Mouse (Mus musculus) common myeloid progenitor, adult 5-6 weeks (primary cell): ENCODE data around the gene Jak2. TPM values are rescaled to one million over a fixed set of nuclear protein-coding genes. Genes with fewer than 3 reads are reported as not detected.

ENCODE experiments used
- ATAC-seq: replicated peaks from 2 replicates; pipeline ENCODE4 v1.8.0; 2016; ENCODE audit warnings: low read depth, mild to moderate bottlenecking, moderate TSS enrichment, inconsistent platforms; ENCODE audit not compliant: poor library complexity, severe bottlenecking
- total RNA-seq: library from RNA; stranded (forward); fragments of 200-1000, 187-1606 nt; gene quantifications from 2 replicates; pipeline ENCODE4 v1.2.3, GENCODE M21; 2017

Jak2 gene
- total RNA-seq, 1 experiment from 2014 or later, result 70.8 TPM

DNA sequence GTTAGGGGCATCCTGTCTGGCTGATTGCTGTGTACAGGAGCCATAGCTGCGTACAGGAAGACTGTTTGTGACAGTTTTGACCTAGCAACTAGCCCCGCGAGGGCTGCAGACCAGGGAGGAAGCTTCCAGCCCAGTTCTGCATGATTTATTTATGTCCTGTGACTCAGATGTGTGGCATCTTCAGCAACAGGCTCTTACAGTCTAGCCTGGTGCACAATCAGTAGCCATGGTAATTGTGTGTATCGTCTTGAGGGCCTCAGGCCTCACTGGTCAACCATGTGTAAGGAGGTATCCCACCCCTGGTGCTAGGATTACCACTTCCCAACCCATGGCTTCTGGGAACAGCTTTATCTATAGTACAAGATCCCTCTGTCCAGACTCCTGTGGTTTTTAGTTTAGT is 40.9 kb downstream of the Jak2 start:
- no peak for ATAC-seq

DNA sequence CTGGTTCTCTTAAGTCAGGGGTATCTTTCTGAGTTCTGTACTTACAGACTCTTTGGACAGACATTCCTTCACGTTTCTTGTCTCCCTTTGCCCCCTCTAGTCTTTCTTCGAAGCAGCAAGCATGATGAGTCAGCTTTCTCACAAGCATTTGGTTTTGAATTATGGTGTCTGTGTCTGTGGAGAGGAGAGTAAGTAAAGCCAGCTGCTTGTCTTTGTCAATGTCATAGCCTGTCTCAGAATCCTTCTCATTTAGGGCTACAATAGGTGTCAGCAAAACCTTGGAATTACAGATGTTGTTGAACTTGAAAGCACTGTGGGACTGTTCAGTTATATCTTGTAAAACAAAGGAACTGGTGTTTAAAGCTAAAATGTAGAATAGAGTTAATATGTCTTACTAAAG is 43.1 kb downstream of the Jak2 start:
- no peak for ATAC-seq

DNA sequence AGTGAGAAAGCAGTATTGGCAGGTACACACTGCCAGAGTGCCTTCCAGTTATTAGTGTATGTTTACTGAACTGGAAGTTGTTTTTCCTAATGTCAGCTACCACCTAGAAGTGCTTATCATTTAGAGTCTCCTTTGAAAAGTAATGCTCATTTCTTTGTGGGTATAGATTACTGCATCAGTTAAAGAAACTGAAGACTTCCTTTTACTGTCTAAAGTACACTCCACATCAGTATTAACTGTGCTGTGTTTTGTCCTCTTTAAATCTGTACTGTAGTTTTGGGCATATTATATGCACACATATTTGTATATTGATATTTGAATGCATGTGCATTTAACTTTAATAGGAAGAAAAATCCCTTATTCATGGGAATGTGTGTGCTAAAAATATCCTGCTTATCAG is 44.5 kb downstream of the Jak2 start:
- ATAC-seq, result no peak

DNA sequence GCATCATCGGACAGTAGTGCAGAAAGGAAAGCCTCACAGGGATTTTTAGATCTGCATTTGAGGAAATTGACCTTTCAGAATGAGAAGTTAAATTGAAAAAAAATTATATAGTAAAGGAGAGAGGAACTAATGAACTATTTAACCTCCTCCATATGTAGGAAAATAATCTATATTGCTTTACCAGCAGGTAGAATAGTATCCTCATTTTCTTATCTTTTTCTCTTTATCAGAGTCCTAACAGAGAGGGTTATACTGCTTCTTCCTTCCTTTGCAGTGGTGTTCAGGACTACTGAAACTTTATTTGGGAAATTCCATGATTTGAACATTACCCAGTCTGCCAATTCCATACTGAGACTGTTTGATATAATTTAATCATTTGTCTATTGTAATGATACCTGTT is 45.7 kb downstream of the Jak2 start:
- ATAC-seq, result no peak

DNA sequence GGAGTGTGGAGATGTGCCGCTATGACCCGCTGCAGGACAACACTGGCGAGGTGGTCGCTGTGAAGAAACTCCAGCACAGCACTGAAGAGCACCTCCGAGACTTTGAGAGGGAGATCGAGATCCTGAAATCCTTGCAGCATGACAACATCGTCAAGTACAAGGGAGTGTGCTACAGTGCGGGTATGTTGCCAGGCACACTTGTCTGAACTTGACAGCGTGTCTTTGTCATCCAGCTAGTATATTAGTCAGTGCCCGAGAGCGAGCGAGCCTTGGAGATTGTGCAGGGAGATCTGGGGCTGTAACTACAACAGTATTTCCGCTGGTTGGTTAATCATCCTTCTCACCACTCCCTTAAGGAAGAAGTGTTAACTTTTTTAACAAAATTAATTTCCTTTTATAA is 49.3 kb downstream of the Jak2 start:
- ATAC-seq, result no peak

DNA sequence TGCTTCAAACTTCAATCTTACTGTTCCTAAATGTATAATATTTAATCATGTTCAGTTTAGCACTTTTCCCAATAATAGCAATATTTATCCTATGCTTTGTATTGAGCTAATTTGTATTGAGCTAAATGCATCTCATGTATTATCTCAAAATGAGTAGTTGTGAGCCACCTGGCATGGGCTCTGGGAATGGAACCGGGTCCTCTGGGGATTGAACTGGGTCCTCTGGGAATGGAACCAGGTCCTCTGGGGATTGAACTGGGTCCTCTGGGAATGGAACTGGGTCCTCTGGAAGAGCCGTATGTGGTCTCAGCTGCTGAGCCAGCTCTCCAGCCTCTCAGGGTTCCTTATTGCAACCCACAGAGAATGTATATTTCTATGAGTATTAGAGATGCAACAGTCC is 50.5 kb downstream of the Jak2 start:
- no peak for ATAC-seq

DNA sequence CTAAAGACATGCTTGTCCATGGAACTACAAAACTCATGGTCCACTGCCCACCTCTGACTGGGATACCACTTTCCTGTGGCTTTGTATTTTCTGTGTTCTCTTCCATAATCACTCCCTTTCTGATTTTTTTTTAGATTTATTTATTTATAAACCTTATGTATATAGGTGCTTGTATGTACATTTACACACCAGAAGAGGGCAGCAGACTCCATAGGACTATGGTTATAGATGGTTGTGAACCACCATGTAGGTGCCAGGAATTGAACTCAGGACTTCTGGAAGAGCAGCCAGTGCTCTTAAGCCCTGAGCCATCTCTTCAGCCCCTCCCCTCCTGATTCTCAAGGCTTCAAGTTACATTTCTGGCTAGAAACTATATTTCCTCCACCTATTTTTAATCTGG is 57.2 kb downstream of the Jak2 start:
- no peak for ATAC-seq

DNA sequence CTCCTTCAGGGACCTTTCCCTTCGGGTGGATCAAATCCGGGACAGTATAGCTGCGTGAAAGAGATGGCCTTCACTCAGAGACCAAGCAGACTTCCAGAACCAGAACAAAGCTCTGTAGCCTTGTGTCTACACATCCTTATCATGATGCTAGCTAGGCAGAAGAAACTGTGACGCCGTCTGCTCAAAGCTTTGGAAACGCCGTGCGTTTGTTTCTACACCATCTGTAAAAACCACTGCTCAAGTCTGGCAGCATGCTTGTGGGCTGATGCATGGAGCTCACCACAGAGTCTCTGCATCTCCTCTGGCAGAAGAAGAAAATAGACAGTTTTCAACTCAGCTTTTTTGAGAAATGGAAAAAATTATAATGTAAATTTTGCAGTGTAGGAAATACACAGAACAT is 60.2 kb downstream of the Jak2 start:
- no peak for ATAC-seq

DNA sequence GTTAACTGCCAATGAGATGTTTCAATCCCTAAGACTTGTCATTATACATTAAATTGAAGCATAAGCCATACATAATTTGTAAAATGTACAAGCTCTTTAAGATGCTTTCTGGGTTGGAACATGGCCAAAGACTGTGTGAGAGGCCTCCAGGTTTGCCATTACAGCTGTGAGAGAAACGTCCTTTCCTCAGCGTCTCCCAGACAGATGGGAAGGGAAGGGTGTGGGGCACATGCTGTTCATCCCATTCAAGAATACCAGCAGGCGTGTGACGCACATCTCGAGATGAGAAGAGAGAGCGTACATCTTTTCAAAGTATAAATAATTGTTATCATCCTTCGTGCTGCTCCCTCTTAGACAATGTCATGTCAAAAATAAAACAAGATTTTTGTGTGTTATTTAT is 61.0 kb downstream of the Jak2 start:
- ATAC-seq, result no peak

DNA sequence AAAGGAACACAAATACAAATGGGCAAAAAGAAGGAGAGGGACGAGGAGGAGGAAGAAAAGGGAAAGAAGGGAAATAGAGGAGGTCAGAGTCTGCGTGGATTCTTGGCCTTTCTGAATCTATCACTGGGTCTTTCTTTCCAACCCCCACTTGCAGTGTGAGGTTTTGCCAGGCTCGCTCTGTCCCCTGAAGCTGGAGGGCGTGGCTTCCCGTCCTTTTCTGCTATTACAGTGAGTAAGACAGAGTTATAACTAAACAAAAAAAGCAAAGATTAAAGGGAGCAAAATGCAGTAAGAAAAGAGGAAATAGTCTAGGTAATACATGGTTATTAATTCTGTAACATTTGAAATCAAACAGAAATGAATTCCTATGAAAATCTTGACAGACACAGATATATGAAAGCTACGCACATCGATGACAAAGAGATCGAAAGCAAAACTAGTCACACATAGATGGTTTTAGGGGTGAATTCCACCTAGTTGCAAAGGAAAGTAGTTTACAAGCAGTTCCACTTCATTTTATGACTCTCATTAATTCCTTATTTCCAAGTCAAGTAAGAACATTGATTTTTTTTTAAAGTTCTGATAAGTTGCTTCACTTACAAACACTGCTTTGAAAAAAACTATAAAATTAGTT is 71.9 kb downstream of the Jak2 start:
- peak; percentile 56 for ATAC-seq

DNA sequence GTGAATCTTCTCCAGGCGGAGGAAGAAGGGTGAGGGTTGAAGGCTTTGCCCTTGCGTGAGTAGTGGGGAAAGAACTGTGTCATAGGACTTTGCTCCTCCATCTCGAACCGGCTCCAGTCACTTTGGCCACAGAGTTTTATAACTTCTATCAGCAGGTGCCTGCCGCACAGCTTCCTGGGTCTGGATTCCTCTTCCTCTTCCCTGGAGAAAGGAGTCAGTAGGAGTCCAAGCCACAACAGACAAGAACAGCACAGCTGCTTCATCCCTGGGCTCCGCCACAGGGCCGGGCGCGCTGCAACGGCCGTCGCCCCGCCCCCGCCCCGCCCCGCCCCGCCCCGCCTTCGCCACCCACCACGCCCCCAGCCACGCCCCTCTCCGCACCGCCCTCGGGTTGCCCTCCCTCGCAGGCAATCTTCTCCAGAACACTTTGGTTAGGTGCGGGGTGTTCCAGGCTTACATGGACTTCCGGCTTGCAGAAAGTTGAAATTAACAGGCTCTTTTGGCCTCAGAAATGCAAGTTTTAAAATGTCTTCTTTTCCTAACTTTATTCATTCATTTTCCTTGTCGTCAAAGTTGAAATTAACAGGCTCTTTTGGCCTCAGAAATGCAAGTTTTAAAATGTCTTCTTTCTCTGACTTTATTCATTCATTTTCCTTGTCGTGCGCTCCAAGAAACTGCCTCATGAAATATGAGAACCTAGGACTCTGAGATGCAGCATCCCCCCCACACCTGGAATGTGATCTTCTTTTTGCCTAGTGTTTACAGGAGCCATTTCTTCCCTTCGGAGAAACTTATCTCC is 73.6 kb downstream of the Jak2 start, which contains the start of gene Insl6:
TSS of gene Insl6 (minus strand) at position 304 of the 799 bp plus-strand sequence.
- peak; percentile 75 for ATAC-seq

DNA sequence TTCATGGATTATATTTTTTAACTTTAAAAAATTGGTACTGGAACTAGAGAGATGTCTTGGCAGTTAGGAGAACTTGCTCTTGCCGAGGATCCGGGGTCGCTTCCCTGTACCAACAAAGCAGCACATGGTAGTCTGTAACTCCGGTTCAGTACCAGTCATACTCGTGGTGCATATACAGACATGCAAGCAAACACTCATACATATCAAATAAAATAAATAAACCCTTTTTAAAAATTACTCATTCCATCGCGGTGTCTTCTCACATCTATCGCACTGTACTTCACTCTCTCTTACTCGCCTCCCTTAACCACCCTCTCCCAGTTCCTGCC is 74.2 kb downstream of the Jak2 start:
- ATAC-seq, result no peak

DNA sequence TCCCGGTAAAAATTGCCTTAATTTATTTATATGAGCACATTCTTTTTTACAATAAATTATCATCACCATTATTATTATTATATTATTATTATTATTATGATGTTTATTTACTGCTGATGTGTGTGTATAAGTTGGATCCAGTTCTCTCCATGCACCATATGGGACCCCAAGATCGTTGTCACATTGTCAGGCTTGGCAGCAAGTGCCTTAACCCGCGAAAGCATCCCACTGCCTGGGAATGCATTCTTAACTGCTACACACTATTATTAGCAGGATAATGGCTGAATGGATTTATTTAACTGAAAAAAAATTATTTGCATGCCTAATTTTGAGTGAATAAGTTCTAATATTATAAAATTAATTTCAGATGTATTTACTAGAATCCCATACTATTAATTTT is 74.8 kb downstream of the Jak2 start:
- no peak for ATAC-seq

DNA sequence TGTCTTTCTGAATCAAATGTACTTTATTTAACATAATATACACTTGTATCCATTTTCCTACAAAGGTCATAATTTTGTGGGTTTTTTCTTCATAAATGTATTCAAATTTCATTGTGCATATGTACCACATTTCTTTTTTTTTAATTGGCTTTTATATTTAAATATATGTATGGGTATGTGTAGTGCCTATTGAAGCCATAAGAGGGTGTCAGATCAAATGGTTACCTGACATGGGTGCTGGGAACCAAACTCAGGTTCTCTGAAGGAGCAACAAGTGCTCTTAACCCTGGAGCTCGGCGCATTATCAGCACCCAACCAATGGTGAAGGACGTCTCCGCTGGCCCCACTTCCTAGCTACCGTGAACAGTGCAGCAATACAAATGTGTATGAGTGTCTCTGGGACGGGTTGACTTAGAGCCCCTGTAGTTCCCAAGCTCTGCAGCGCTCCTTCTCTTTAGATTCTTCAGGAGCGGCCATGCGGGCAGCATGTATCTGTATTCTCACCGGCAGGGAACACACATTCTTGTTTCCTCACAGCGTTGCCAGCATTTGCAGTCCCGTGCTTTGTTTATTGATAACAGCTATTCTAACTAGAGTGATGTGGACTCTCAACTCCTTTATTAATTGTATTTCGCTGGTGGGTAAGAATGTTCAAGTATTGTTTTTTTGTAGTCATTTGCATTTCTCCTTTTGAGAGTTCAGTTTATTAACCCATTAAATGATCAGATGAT is 75.4 kb downstream of the Jak2 start:
- no peak for ATAC-seq

DNA sequence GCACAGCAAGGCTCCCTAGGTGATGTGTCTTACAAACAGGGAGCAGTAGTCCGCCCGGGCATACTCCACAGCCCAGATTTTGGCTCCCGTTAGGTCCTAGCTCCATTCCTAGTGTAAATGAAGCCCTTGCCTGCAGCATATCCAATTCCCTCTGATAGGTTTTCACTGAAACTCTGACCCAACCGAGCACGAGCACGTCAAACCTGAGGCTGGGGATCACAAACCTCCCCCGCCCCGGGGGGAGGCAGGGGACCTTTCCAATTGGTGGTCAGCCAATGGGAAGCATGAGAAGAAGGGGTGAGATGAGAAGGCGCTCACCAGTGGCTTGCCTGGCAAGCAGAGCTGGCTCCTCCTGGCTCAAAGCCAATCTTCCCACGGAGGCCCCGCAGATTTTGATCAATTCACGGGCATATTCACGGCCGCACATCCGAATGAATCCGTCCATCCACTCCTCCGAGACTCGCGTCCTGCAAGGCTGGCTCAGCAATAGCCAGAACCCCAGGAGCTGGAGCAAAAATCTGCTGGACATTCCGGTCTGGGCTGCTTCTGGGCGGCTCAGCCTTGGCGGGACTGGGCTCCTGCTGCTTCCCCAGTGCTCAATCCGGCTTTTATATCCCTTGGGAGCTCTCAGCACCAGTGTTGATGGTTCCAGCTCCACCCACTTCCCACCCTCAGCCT is 82.6 kb downstream of the Jak2 start, which contains the start of gene Rln1:
TSS of gene Rln1 (minus strand) at position 603 of the 678 bp plus-strand sequence.
- ATAC-seq, result no peak

DNA sequence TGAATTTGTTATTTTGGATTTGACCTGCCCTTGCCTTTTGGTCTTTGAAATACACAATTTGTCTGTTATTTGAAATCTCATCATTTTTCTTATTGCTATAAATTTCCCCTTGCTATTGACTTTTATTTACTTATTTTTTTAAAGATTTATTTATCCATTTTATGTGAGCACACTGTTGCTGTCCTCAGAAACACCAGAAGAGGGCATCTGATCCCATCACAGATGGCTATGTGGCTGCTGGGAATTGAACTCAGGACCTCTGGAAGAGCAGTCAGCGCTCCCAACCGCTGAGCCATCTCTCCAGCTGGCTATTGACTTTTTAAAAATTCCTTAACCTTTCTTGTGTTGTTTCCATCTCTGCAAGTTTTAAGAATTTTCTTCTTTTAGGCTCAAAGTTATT is 85.0 kb downstream of the Jak2 start:
- ATAC-seq, result no peak

DNA sequence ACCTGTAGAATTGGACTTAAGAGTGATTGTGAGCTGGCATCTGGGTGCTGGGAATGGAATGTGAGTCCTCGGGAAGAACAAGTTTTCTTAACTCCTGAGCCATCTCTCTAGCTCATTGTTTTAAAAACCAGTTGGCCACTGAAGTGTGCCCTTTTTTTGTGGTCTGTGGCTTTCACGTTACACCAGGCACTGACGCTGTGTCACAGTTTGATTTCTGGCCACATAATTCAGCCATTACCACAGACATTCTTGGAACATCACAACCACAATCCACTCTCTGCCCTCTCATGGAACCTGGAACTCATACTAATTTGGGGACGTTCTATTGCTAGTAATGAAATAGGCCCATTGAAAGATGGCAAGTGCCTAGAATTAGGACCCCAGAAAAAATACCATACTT is 89.4 kb downstream of the Jak2 start:
- ATAC-seq, result no peak

DNA sequence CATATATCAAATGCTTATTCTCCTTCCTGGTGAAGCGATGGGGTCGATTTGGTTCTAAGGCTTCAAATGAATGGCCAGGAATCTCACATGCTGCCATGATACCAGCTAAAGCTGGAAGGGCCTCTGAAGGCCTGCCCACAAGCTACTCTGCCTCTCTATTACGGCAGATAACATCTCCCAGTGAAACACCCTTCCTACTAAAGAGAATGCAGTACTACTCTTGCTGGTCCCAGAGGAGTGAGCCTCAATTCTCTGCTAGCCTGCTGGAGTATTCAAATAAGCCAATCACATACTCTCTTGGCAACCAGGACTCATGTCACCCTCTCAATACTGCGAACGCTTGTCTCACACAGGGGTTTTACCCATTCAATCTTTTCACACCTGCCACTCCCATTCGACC is 90.7 kb downstream of the Jak2 start:
- no peak for ATAC-seq

DNA sequence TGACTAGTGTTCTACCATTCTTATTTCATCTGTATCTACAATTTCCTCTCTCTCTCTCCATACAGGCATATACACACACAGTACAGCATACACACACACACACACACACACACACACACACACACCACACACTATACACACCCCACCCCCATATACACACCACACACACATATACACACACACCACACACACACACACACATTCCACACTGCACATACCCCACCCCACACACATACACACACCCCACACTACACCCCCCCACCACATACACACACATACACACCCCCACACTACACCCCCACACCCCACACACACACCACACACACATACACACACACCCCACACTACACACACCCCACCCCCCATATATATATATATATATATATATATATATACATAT is 93.2 kb downstream of the Jak2 start:
- no peak for ATAC-seq

DNA sequence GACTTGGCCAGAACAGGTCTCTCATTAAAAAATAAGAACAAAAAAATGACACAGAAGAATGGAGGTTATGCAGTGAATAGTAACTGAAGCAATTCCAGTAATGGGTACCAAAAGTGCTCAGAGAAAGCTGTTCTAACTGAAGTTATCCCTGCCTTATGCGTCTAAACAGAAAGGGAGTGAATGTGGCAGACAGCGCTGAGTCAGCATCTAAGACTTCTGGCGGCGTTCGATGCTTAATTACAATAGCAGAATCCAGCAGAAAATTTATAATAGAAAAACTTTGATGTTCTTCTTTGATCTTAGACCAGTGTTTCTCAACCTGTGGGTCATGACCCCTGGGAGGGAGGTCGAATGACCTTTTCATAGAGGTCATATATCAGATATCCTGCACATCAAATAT is 94.0 kb downstream of the Jak2 start:
- ATAC-seq, result no peak

DNA sequence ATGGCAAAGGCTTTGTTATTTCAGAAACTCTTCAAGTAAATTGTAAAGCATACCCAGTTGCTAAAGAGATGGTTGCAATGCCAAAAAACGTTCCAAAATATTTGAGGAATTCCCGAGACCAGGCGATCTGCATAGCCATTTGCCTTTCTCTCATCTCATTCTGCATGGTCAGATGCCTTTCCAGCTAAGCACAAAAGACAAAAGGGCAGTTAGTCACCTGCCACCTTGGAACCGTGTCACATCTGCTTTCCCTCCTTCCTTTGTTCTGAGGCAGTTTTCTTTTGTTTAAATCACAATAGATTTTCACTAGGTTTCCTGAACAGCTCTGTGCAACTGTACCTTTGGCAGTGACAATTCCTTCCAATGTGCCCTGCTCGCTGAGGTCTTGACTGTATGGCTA is 99.4 kb downstream of the Jak2 start:
- no peak for ATAC-seq
